Mouse (Mus musculus) ES-Bruce4 (cell line): ENCODE measurements around the gene Ddx28. TPM values are rescaled to one million over a fixed set of nuclear protein-coding genes. Genes with fewer than 3 reads are reported as not detected.
A peak's percentile ranks its signal among the peaks of the same experiment; 100 is the strongest.

ENCODE experiments used
- H3K27ac ChIP-seq: 2 replicates; pipeline ENCODE4 v1.5.1; 2012; ENCODE audit warnings: low read length, inconsistent platforms; ENCODE audit not compliant: insufficient read depth
- H3K27me3 ChIP-seq: 2 replicates; pipeline ENCODE4 v1.6.1; 2012; ENCODE audit warnings: mild to moderate bottlenecking, low read length, inconsistent platforms; ENCODE audit not compliant: control insufficient read depth, poor library complexity, insufficient read depth, severe bottlenecking
- H3K36me3 ChIP-seq: 2 replicates; pipeline ENCODE4 v1.6.1; 2012; ENCODE audit warnings: inconsistent platforms, mild to moderate bottlenecking, low read length, moderate library complexity; ENCODE audit not compliant: control insufficient read depth, poor library complexity, insufficient read depth, severe bottlenecking
- H3K4me1 ChIP-seq: one replicate; pipeline ENCODE4 v1.8.1; 2011; ENCODE audit warnings: low read length; ENCODE audit not compliant: control insufficient read depth, insufficient read depth
- H3K4me3 ChIP-seq: 2 replicates; pipeline ENCODE4 v1.5.1; 2011; ENCODE audit warnings: low read depth, mild to moderate bottlenecking, low read length
- H3K9ac ChIP-seq: 2 replicates; pipeline ENCODE4 v1.6.1; 2012; ENCODE audit warnings: low read depth, mild to moderate bottlenecking, inconsistent platforms; ENCODE audit not compliant: poor library complexity, severe bottlenecking
- H3K9me3 ChIP-seq: replicated peaks from 2 replicates; pipeline ENCODE4 v1.6.1; 2012; ENCODE audit warnings: mild to moderate bottlenecking, low read length, inconsistent platforms; ENCODE audit not compliant: control insufficient read depth, poor library complexity, insufficient read depth, severe bottlenecking
- CTCF ChIP-seq: IDR thresholded peaks from one replicate; pipeline ENCODE4 v1.8.1; 2011; ENCODE audit warnings: low read depth, low read length
- EP300 ChIP-seq: IDR thresholded peaks from 2 replicates; pipeline ENCODE4 v1.6.1; 2011; ENCODE audit warnings: low read depth, low read length; ENCODE audit not compliant: insufficient read depth
- POLR2A ChIP-seq: IDR thresholded peaks from one replicate; pipeline ENCODE4 v1.8.1; 2011; ENCODE audit warnings: low read length; ENCODE audit not compliant: insufficient read depth
- polyA plus RNA-seq: library from polyadenylated mRNA; stranded (reverse); fragments of >200 nt; gene quantifications from 2 replicates; pipeline ENCODE4 v1.2.4, GENCODE M21; 2011; ENCODE audit warnings: low read depth; ENCODE audit not compliant: missing spikeins, insufficient read depth, insufficient read length

Ddx28 gene
- polyA plus RNA-seq, 1 experiment = 8.7 TPM

DNA sequence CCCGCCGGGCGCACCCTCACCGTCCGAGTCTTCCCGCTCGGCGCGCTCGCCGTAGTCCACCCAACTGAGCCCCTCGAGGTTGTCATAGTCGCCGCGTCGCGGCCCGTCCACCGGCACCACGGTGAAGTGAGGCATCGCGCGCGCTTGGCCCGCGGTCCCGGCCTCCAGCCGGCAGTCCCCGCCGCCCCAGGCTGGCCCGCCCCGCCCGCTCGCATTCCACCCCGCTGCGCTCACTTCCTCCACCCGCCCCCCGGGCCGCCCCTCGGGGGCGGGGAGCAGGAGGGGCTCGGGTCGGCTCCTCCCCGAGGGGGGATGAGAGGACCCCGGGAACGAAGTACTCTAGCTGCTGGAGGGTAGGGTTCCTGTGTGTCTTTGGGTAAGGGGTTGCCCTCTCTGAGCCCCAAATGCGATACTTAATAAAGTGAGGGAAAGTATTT, 45.8 kb downstream of the Ddx28 start, which contains the start of gene Slc12a4:
TSS of gene Slc12a4 (minus strand) at position 193 of the 437 bp plus-strand sequence.
- H3K27me3 ChIP-seq = no peaks in the 10 kb centered on the region

DNA sequence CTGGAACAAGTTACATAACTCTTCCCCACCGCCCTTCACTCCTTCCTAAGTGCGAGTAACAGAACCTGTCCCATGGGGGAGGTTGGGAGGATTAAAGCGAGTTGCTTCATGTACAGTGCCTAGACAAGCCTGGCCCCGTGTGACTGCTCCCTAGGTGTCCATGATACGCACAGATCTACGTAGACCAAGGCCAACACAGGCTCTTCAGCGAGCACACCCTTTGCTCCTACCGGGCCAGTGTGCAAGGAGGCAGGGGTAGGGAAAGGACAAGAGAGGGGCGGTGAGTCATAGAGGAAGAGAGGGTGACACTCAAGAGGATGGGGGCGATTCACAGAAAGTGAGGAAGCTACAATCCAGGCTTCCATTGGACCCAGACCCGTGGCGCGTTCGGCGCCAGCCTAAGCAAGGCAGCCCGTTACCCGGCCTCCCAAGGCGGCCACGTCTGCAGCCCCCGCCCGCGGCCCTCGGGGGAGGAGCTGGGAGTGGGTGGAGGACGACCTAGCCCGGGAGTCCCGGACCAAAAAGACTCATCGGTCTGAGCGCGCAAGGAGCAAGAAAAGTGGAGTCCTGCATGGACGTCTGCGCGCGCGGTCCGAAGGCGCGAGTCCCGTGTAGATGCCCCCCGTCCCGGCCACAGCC, 46.3 kb downstream of the Ddx28 start:
- Histone ChIP-seq H3K36me3 (no peaks in the 10 kb centered on the region), H3K27me3 (no peaks in the 10 kb centered on the region), H3K9ac (peak overlapping the region; percentile 89), H3K4me3 (peak overlapping the region; percentile 73), H3K4me1 (peaks cover 10% of the 10 kb centered on the region), H3K27ac (peak overlapping the region; percentile 24; the same call in 1 of the 2 replicates), H3K9me3 (no peaks in the 10 kb centered on the region)
- TF ChIP-seq CTCF (no peak), POLR2A (no peak)

More for the DNA sequence above, 45.8 kb downstream of the Ddx28 start, which contains the start of gene Slc12a4:
- Histone ChIP-seq H3K4me1 (peaks cover 10% of the 10 kb centered on the region), H3K36me3 (no peaks in the 10 kb centered on the region), H3K9me3 (no peaks in the 10 kb centered on the region), H3K27ac (peak within 1 kb of the TSS; percentile 92), H3K9ac (peak within 1 kb of the TSS; percentile 89), H3K4me3 (peak within 1 kb of the TSS; percentile 73)
- TF ChIP-seq EP300 (0 out of 2 replicates have a peak, but pooled peaks have one; percentile 27), POLR2A (peak; percentile 7), CTCF (no peak)

DNA sequence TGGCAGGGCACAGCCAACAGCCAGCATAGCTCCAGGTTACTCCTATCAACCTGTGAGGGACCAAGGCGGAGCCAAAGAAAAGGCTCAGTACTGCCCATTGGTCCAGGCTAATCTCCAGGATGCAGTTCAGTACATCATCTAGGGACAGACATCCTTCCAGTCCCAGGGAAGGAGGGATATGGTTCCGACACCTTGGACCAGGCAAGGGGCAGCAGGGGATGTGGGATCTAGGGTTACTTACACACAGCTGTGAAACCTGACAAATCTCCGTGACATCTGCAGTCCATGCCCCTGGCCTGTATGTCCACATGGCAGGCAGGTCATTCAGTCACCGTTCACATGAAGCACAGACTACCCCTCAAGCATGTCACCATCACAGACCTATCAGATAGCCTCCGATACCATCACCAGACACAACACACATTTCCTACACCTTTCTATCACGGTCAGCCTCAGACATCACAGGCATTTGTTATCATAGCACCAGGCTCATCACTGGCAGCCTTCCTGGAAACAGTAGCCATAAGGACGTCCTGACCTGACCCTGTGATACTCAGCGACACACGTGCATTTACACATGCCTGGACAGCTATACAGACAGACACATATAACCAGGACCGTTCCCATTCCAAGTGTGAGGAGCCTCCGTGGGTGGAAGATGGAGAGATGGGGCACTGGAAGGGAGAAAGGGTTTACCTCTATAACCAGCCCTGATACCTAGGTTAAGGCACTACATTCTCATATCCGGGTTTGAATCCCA, 47.0 kb downstream of the Ddx28 start:
- Histone ChIP-seq H3K27ac (no peak overlapping the region), H3K4me3 (peak overlapping the region; percentile 73), H3K9me3 (no peaks in the 10 kb centered on the region), H3K9ac (peak overlapping the region; percentile 89), H3K27me3 (no peaks in the 10 kb centered on the region), H3K36me3 (no peaks in the 10 kb centered on the region; the same call in 1 of the 2 replicates), H3K4me1 (peaks cover 10% of the 10 kb centered on the region)
- no peak for TF ChIP-seq CTCF
- no peak for TF ChIP-seq EP300
- no peak for TF ChIP-seq POLR2A

DNA sequence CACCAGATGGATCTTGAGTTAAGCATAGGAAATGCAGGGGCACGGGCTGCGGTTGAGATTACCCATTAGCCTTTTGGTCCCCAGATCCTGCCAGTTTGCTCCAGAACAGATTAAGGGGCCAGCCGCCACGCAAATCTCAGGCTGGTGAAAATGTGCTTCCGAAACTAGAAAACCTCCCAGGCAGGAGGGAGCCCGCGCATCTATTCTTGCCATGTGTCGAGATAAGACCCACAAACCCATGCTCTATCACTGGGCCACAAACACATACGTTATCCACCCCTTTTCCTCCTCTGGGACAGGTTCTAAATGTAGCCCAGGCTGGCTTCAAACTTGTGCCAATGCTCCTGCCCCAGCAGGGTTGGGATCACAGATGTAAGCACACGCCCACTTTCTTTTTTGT, 50.1 kb downstream of the Ddx28 start:
- peaks cover 10% of the 10 kb centered on the region for H3K4me1 ChIP-seq
- H3K36me3 ChIP-seq = peaks cover 17% of the 10 kb centered on the region
- H3K27ac ChIP-seq = 0 out of 2 replicates have a peak overlapping the region, but pooled peaks have one; percentile 1
- H3K4me3 ChIP-seq = peak overlapping the region; percentile 54
- no peaks in the 10 kb centered on the region for H3K27me3 ChIP-seq
- H3K9ac ChIP-seq = peak overlapping the region; percentile 17; the same call in 1 of the 2 replicates
- no peak for TF ChIP-seq POLR2A
- no peak for TF ChIP-seq EP300
- no peak for TF ChIP-seq CTCF
- no peaks in the 10 kb centered on the region for H3K9me3 ChIP-seq

DNA sequence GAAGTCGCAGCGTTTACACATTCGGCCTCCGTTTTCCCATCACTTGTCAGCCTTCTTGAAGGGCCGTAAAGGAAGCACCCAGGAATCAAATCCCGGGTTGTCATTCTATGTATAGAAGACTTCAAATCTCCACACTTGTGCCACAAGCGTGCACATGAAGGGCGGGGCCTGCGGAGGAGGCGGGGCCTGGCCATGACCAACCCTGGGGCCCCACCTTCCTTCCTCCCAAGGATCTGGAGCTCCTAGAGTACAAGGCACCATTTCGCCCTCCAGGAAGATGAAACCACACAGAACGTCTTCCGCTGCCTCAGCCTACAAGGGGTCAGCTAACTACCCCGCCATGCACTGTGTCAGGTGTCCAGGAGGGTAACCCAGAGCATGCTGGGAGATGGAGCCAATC, 50.6 kb downstream of the Ddx28 start:
- H3K4me3 ChIP-seq = peak overlapping the region; percentile 54
- no peaks in the 10 kb centered on the region for H3K27me3 ChIP-seq
- no peaks in the 10 kb centered on the region for H3K9me3 ChIP-seq
- peaks cover 20% of the 10 kb centered on the region for H3K36me3 ChIP-seq
- H3K27ac ChIP-seq = no peak overlapping the region
- H3K9ac ChIP-seq = peak overlapping the region; percentile 17; the same call in 1 of the 2 replicates
- TF ChIP-seq CTCF = no peak
- TF ChIP-seq POLR2A = no peak
- no peak for TF ChIP-seq EP300
- H3K4me1 ChIP-seq = peaks cover 10% of the 10 kb centered on the region

Other genes starting within 250 kb of the Ddx28 start
- gene Ranbp10, start 184.5 kb downstream of the Ddx28 start, polyA plus RNA-seq = 17.1 and 18.5 TPM in 2 replicates
- gene Tsnaxip1, start 184.2 kb downstream of the Ddx28 start, polyA plus RNA-seq = 0.33 TPM in 1 of 2 replicates, not detected in the other
- 86.3 and 97.6 TPM in 2 replicates for gene Cenpt, start 158.6 kb downstream of the Ddx28 start, polyA plus RNA-seq
- gene Thap11, start 156.8 kb downstream of the Ddx28 start, polyA plus RNA-seq = 29.6 and 31.0 TPM in 2 replicates
- 29.9 and 30.2 TPM in 2 replicates for gene Nutf2, start 151.3 kb downstream of the Ddx28 start, polyA plus RNA-seq
- gene Edc4, start 131.0 kb downstream of the Ddx28 start, polyA plus RNA-seq = 45.2 and 51.6 TPM in 2 replicates
- 1.1 and 2.7 TPM in 2 replicates for gene Nrn1l, start 118.3 kb downstream of the Ddx28 start, polyA plus RNA-seq
- gene Pskh1, start 111.4 kb downstream of the Ddx28 start, polyA plus RNA-seq = 27.4 and 31.3 TPM in 2 replicates
- gene Ctrl, start 78.0 kb downstream of the Ddx28 start, polyA plus RNA-seq = 0.78 and 1.7 TPM in 2 replicates
- gene Psmb10, start 73.4 kb downstream of the Ddx28 start, polyA plus RNA-seq = 46.1 and 53.1 TPM in 2 replicates
- gene Lcat, start 68.5 kb downstream of the Ddx28 start, polyA plus RNA-seq = 2.8 and 3.2 TPM in 2 replicates
- 57.1 and 65.1 TPM in 2 replicates for gene Slc12a4, start 45.8 kb downstream of the Ddx28 start, polyA plus RNA-seq
- gene Dpep3, start 32.5 kb downstream of the Ddx28 start, polyA plus RNA-seq = 0.47 and 0.48 TPM in 2 replicates
- 14.4 and 19.3 TPM in 2 replicates for gene Dus2, start 20.5 kb downstream of the Ddx28 start, polyA plus RNA-seq
- not detected in 2 replicates for gene Dpep2nb, start 5.9 kb downstream of the Ddx28 start, polyA plus RNA-seq
- gene Nfatc3, start 47.0 kb upstream of the Ddx28 start, polyA plus RNA-seq = 68.9 and 78.3 TPM in 2 replicates
- 10.8 and 13.2 TPM in 2 replicates for gene Esrp2, start 125.1 kb upstream of the Ddx28 start, polyA plus RNA-seq
- 18.0 and 19.6 TPM in 2 replicates for gene Pla2g15, start 138.5 kb upstream of the Ddx28 start, polyA plus RNA-seq
- 75.7 and 82.1 TPM in 2 replicates for gene Slc7a6, start 157.0 kb upstream of the Ddx28 start, polyA plus RNA-seq
- gene Slc7a6os, start 199.1 kb upstream of the Ddx28 start, polyA plus RNA-seq = 45.1 and 50.3 TPM in 2 replicates
- gene Prmt7, start 199.1 kb upstream of the Ddx28 start, polyA plus RNA-seq = 88.7 and 107 TPM in 2 replicates